In the genomic region with DNA sequence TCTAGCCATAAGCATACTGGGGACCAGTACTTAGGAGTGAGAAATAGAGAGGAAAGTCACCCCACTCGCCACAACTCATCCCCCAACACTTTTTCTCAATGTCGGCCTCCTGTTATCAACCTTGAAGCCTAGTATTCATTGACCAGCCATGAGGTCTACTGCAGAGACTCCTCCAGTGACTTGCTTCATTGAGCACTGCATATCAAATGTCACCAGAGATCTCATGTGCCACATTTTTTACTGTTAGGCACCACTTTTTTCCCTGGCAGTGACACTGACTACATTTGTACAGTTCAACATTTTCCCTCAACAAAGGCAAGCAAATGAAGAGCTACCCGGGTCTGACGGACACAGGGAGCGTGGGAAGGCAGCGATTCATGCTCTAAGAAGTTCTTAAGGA, we compare ENCODE assay signal across 17 mouse cellular contexts.
"Had no signal": no experiment of that assay in that cellular context is flagged by ENCODE, and none has a peak within 500 bp of the region (broad histone marks: within the 10 kb centered on the region; RNA-seq: fewer than 3 reads in every experiment).

No protein-coding gene starts in this region.

- H3K4me2 ChIP-seq: liver, embryonic 13.5 days; midbrain, embryonic 12.5 days; neural tube, embryonic 13.5 days had no signal

- ATAC-seq: intestine, postnatal 0 days; midbrain, embryonic 16.5 days had no signal

- H3K27ac ChIP-seq: left cerebral cortex, adult 2 months; liver, embryonic 13.5 days; midbrain, embryonic 12.5 days; neural tube, embryonic 13.5 days had no signal

- DNase-seq: kidney, postnatal 10 days; kidney, postnatal 36 days; layer of hippocampus, postnatal 36 days; liver, embryonic 13.5 days; lung, adult 2 months; lung, postnatal 14 days; lung, postnatal 4 days; retina, postnatal 1 day; thymus, adult 18-20 months; thymus, postnatal 14 days; thymus, postnatal 4 days had no signal

- H3K9ac ChIP-seq: liver, embryonic 13.5 days; midbrain, embryonic 12.5 days; neural tube, embryonic 13.5 days had no signal

- H3K36me3 ChIP-seq: liver, embryonic 13.5 days; midbrain, embryonic 12.5 days; neural tube, embryonic 13.5 days had no signal

- H3K9me3 ChIP-seq: liver, embryonic 13.5 days; midbrain, embryonic 12.5 days; neural tube, embryonic 13.5 days had no signal

- H3K27me3 ChIP-seq: neural tube, embryonic 13.5 days had no signal

- H3K4me3 ChIP-seq: left cerebral cortex, adult 2 months; liver, embryonic 13.5 days; midbrain, embryonic 12.5 days; myocyte; neural tube, embryonic 13.5 days had no signal
